Mouse (Mus musculus): ENCODE results near the gene Kcnk5. TPM values are rescaled to one million over a fixed set of nuclear protein-coding genes. Genes with fewer than 3 reads are reported as not detected.

Gene Kcnk5
- total RNA-seq, 4 experiments from 2014 or later: 6.4 to 22.9 (median 7.2) TPM

DNA sequence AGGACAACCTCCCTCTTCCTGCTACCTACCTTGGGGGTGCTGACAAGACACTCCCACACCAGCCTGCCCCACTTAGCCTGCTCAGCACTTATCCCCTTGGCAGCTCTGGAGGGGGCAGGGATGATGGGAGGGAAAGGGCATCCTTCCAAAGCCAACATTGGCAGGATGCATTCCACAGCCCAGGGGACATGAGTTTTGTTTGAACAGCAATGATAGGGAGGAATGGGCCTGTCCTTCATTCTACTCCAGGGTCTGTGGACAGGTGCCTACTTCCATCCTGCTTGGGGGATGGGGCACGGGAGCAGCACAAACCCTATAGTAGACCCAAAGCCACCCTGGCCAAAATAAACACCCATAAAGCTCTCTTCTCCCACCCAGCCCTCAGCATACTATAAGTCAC is 16.2 kb downstream of the Kcnk5 start:
- no peak for DNase-seq

DNA sequence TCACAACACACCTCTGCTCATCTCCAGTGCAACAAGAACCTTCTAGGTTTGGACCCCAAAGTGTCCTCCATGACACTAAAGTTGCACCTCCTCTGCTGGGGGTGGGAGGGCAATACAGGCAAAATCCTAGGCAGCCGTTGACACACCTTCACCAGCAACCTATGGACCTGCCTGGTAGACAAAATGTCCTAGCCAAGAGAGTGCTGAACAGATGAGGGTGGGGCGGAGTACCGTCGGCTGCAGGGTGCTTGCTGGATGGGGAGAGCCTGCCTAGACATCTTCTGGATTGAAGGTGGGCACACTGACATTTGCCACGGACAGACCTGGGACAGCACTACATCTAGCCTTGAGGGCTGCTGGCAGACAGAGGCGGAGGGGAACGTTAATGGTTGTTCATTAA is 17.2 kb downstream of the Kcnk5 start:
- no peak for DNase-seq

DNA sequence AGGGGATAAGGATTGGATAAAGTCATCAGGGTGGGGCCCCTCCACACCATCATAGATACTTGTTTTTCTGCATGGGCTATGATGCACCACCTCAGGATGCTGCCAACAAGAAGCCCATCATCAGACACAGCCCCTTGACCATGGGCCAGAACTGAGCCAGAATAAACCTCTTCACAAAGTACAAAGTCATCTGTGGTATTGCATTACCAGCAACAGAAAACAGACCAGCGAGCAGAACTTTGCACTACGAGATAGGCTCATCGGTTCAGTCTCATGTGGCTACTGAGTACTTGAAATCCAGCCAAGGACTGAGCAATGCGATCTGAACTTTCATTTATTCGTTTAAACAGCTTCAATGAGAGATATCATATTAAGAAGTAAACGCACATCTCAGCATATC is 18.9 kb downstream of the Kcnk5 start:
- DNase-seq: no peak

DNA sequence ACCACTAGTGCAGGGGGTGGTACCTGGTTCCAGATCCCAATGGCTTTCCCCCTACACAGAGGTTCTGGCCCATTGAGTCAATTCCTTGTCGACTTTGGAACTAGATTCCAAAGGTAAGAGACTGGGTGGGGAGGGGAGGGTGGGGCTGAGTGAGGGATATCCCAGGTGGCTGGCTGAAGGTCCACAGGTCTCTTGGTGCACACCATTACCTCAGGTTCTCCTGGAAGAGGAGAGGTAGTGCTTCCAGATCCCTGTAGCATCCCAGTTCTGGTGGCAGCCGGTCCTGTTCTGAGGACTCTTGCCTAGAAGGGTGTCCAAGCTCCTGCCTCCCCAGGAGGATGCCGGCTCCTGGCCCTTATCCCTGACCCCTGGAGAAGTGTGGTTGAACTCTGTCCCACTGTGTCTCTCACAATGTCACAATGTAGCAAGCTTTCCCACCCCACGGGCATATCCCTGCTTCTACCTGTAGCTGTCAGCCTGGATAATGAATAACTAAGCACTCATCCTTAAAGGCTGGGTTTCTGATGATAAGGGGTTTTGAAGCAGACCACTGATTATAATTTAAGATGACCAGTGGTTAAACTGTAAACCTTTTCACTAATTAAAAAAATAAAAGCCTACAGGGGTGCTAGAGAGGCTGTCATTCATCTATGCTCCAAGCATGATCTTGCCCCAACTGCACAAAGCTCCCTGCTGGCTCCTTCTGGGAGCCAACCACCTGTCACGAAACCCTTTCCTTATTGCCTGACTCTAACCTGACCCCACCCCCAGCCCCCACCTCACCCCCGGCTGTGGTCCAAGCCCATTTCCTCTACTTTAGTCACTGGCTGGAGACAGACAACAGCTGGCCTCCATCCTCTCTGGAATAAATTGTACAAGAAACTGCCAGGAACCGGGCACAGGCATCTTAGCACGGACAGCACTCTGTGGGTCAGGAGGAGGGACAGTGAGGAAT is 22.6 kb downstream of the Kcnk5 start:
- DNase-seq: no peak

DNA sequence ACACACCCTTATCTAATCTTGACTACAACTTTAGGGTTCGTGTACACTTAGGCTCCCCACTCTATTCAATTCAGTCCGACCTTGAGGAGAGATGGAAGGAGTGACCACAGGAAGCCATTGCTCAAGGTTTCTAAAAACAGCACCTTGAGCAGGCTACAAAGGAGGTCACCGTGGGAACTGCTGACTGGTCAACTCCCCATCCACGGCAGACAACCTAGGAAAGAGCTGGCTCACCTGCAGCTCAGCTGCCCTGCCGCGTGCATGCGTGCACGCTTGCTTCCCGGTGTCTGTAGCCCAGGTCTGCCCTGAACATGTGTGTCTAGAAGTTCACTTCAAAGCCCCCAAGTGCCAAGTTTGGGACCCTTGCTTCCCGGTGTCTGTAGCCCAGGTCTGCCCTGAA is 24.0 kb downstream of the Kcnk5 start:
- DNase-seq: no peak

DNA sequence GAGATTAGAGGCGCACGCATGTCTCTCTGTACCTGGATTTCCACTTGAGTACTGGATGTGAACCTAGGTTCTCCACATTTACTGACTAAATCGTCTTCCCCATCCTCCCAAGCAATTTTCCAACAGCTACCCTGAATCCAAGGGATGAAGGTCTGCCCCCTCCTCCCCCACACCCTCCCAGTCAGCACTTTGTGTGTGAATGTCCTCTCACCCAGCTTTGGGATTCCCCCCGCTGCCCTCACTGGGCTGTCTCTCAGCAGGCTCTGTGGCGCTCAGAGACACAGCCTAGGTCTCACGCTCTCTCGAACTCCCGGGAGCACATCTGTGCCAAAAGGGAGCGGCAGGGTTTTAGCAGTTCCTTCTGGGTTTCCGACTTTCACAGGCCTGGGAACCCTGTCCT is 25.9 kb downstream of the Kcnk5 start:
- DNase-seq: no peak

DNA sequence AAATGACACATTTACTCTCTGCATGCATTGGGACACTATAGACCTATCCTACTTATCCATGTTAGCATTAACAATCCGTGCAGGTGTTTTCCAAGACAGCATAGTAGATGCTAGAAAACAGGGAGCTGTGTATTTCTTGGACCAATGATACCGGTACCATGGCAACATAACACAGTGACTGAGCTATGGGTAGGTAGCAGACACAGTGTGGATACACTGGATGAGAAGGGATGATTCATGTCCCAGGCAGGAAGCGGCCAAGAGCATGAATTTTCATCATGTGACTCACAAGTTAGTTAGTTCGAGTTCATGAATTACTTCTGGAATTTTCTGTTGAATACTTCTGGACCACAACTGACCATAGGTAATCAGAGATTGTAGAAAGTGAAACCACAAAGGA is 26.7 kb downstream of the Kcnk5 start:
- no peak for DNase-seq

GRCm38 (mm10) chr14:20154245-20154644 is 27.4 kb downstream of the Kcnk5 start:
- no peak for DNase-seq

- DNase-seq: no peak
These were observed 32.2 kb downstream of the Kcnk5 start for GRCm38 (mm10) chr14:20149127-20150080.

DNA sequence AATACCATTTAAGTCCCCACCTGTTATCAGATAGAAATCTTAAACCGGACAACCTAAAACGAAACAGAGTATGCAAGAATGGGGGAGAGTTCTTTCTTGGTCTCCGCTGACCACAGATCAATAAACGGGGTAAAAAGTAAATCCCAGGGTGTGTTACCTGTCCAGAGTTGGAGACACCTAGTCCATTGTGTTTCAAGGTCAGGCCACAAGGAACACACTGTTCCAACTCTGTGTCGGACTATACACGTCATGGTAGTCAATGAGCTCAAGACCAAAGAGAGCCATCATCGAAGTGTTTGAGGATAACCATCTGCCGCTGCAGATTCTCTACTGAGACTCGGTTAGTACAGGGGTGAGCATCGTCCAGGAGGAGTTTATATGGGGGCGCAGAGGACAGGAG is 33.1 kb downstream of the Kcnk5 start:
- no peak for DNase-seq

DNA sequence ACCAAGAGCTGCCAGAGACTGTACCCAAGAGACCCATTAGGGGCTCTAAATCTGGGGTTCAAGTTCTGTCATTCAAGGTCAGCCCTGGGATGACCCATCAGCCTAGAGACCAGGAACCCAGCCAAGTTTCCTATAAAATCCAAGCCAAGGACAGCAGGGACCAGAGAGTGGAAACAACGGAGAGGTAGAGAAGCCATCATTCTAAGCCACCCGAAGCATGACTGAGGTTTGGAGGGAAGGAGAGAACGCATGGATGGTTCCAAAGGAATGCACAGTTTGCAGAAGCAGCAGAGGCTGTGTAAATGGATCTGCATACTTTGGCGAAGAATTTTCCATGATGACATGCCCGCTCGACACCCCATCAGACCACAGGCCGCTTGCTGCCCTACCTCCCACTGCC is 33.8 kb downstream of the Kcnk5 start:
- no peak for DNase-seq

- DNase-seq: no peak
These were observed 37.5 kb downstream of the Kcnk5 start for GRCm38 (mm10) chr14:20144093-20144492.

- no peak for DNase-seq
These were observed 42.9 kb downstream of the Kcnk5 start, which contains the start of gene Saysd1 for GRCm38 (mm10) chr14:20138484-20139355. Gene Saysd1, minus strand, starts transcription at chr14:20138534.

DNA sequence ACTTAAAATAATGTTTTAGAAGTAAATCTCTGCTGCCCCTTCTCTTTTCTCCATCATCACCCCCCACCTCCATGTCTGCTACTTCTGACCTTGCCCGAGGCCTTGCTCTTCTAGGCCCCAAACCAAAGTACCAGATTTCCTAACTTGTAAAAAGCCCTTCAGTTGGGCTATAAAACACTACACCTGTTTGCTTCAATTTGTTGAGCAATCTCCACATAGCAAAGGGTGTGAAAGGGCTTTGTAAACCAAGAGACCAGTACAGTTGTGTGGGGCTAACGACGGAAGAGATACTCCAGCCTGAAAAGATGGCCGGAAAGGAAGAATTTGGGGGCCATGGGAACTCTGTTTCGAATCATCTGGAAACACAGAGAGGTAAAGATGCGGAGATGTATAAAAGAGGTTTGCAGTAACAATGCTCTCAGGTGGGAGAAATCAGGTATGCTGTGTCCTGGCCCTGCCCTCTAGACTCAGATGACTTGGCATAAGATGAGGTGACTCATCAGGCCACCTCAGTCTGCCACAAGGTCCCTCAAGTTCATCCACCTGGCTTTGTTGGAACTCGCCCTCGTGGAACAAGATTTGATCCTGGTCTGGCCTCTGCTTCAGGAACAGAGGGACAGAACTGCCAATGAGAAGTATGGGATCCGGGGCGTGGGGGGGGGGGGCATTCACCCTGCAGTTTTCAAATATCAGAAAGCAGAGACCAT is 46.5 kb downstream of the Kcnk5 start:
- no peak for DNase-seq

- DNase-seq: no peak
These were observed 53.4 kb downstream of the Kcnk5 start for GRCm38 (mm10) chr14:20128162-20128561.

- DNase-seq: no peak
These were observed 54.1 kb downstream of the Kcnk5 start for GRCm38 (mm10) chr14:20127406-20128087.

- DNase-seq: no peak
These were observed 60.7 kb downstream of the Kcnk5 start for GRCm38 (mm10) chr14:20120868-20121267.

GRCm38 (mm10) chr14:20120012-20120411 is 61.6 kb downstream of the Kcnk5 start:
- no peak for DNase-seq

- peak; percentile 47 for DNase-seq
These were observed 65.4 kb downstream of the Kcnk5 start for GRCm38 (mm10) chr14:20116149-20116605.

DNA sequence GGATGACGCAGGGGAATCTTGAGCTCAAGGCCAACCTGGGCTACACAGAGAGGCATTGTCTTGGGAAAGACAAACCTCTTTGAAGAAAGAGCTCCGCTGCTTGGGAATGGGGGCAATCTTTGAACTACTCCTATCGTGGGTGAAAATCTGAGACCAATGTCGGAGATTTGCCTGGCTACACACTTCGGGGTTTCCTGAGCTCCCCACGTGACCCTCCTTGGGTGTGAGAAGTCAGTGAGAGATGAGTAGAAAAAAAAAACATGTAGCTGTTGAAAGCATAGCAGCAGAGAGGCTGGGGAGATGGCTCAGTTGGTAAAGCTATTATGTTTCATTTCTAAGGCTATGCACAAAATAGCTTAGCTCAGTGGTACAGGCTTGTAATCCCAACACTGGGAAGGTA is 66.7 kb downstream of the Kcnk5 start:
- DNase-seq: no peak

GRCm38 (mm10) chr14:20113964-20114363 is 67.6 kb downstream of the Kcnk5 start:
- DNase-seq: peak; percentile 77
